ENCODE assay signal across 25 mouse cellular contexts in genomic region chr4:48396949-48397348, GRCm38 (mm10).
"Had no signal": no experiment of that assay in that cellular context is flagged by ENCODE, and none has a peak within 500 bp of the region (broad histone marks: within the 10 kb centered on the region; RNA-seq: fewer than 3 reads in every experiment).

No protein-coding gene starts in this region.

- H3K4me3 ChIP-seq: gastrocnemius, adult 2 months; heart, embryonic 13.5 days; heart, embryonic 15.5 days; hindbrain, embryonic 13.5 days; hindbrain, embryonic 15.5 days; kidney, embryonic 15.5 days; limb, embryonic 13.5 days had no signal

- H3K9ac ChIP-seq: heart, embryonic 13.5 days; heart, embryonic 15.5 days; hindbrain, embryonic 13.5 days; hindbrain, embryonic 15.5 days; kidney, embryonic 15.5 days; limb, embryonic 13.5 days had no signal

- H3K9me3 ChIP-seq: heart, embryonic 13.5 days; heart, embryonic 15.5 days; hindbrain, embryonic 13.5 days; hindbrain, embryonic 15.5 days; kidney, embryonic 15.5 days; limb, embryonic 13.5 days had no signal

- H3K27ac ChIP-seq: gastrocnemius, adult 2 months; heart, embryonic 13.5 days; heart, embryonic 15.5 days; hindbrain, embryonic 13.5 days; hindbrain, embryonic 15.5 days; hindbrain, postnatal 0 days; kidney, embryonic 15.5 days; kidney, postnatal 0 days; limb, embryonic 13.5 days had no signal

- H3K27me3 ChIP-seq: heart, embryonic 13.5 days; heart, embryonic 15.5 days; hindbrain, embryonic 13.5 days; hindbrain, embryonic 15.5 days; kidney, embryonic 15.5 days; limb, embryonic 13.5 days had no signal

- ATAC-seq: forebrain, embryonic 16.5 days; hindbrain, postnatal 0 days; intestine, embryonic 16.5 days had no signal

- H3K4me1 ChIP-seq: hindbrain, embryonic 13.5 days; hindbrain, embryonic 15.5 days; kidney, embryonic 15.5 days; limb, embryonic 13.5 days had no signal

- H3K36me3 ChIP-seq: heart, embryonic 15.5 days; hindbrain, embryonic 15.5 days had no signal

- H3K4me2 ChIP-seq: heart, embryonic 11.5 days; heart, embryonic 13.5 days; heart, embryonic 15.5 days; hindbrain, embryonic 13.5 days; hindbrain, embryonic 15.5 days; kidney, embryonic 15.5 days; limb, embryonic 13.5 days had no signal

- DNase-seq: gastrocnemius, adult 2 months; gastrocnemius, postnatal 10 days; gastrocnemius, postnatal 25 days; heart, adult 18-20 months; heart, postnatal 14 days; heart, postnatal 36 days; kidney, adult 11 months; kidney, adult 2 months; kidney, adult 9 months; kidney, postnatal 14 days; kidney, postnatal 36 days; layer of hippocampus, adult 9-11 months; layer of hippocampus, postnatal 36 days; left cerebral cortex, postnatal 4 days had no signal
